Mouse (Mus musculus) thymus, adult 18-20 months (tissue): ENCODE measurements around the gene Plin5.
A peak's percentile ranks its signal among the peaks of the same experiment; 100 is the strongest.

Experiments used
- DNase-seq, 2 experiments: peaks; one replicate each; pipeline ENCODE4 v3.0.0; 2022; ENCODE audit warnings: mixed read lengths in 2 of 2

The Plin5 gene

GRCm38 (mm10) chr17:56117251-56117710 is at the start of gene Plin5:
Gene Plin5, minus strand, starts transcription at chr17:56117596.
- DNase-seq, result no peak

- no peak for DNase-seq
Observed at GRCm38 (mm10) chr17:56165671-56166070, 48.3 kb upstream of the Plin5 start.

GRCm38 (mm10) chr17:56164510-56164909 is 47.1 kb upstream of the Plin5 start:
- DNase-seq, result no peak

- DNase-seq, result peak; percentile 50 to 68
Observed at GRCm38 (mm10) chr17:56163523-56164102, 46.2 kb upstream of the Plin5 start.

GRCm38 (mm10) chr17:56162231-56162774 is 44.9 kb upstream of the Plin5 start, which contains the start of gene Tnfaip8l1:
Gene Tnfaip8l1, plus strand, starts transcription at chr17:56162477.
- peak; percentile 89 to 91 for DNase-seq

- no peak for DNase-seq
Observed at GRCm38 (mm10) chr17:56159729-56160128, 42.3 kb upstream of the Plin5 start.

GRCm38 (mm10) chr17:56153643-56154042 is 36.2 kb upstream of the Plin5 start:
- DNase-seq, result no peak

- DNase-seq, result no peak
Observed at GRCm38 (mm10) chr17:56149897-56150296, 32.5 kb upstream of the Plin5 start.

- DNase-seq, result no peak
Observed at GRCm38 (mm10) chr17:56148790-56149618, 31.6 kb upstream of the Plin5 start.

GRCm38 (mm10) chr17:56148280-56148679 is 30.9 kb upstream of the Plin5 start:
- DNase-seq, result no peak

GRCm38 (mm10) chr17:56147420-56147819 is 30.0 kb upstream of the Plin5 start:
- DNase-seq, result no peak

GRCm38 (mm10) chr17:56146131-56146530 is 28.7 kb upstream of the Plin5 start:
- DNase-seq, result no peak

GRCm38 (mm10) chr17:56144546-56144945 is 27.1 kb upstream of the Plin5 start:
- DNase-seq, result no peak

- no peak for DNase-seq
Observed at GRCm38 (mm10) chr17:56141702-56142605, 24.6 kb upstream of the Plin5 start.

- no peak for DNase-seq
Observed at GRCm38 (mm10) chr17:56139858-56140595, 22.6 kb upstream of the Plin5 start, which contains the start of gene Sema6b. Gene Sema6b, minus strand, starts transcription at chr17:56140343.

GRCm38 (mm10) chr17:56139355-56139754 is 22.0 kb upstream of the Plin5 start:
- DNase-seq, result no peak

GRCm38 (mm10) chr17:56137839-56138613 is 20.6 kb upstream of the Plin5 start:
- no peak for DNase-seq

GRCm38 (mm10) chr17:56136558-56136957 is 19.2 kb upstream of the Plin5 start:
- DNase-seq, result no peak

GRCm38 (mm10) chr17:56134463-56134971 is 17.1 kb upstream of the Plin5 start:
- DNase-seq, result no peak

GRCm38 (mm10) chr17:56133457-56134363 is 16.3 kb upstream of the Plin5 start:
- DNase-seq, result no peak
